Mouse (Mus musculus) kidney, embryonic 14.5 days (tissue): ENCODE measurements around the gene Ncapg2. TPM values are rescaled to one million over a fixed set of nuclear protein-coding genes. Genes with fewer than 3 reads are reported as not detected.

Experiments used
- ATAC-seq: fragments of 200-750 bp; cut with Nextera tagmentation; 2 replicates; pipeline ENCODE4 v1.8.0; 2017; ENCODE audit warnings: moderate number of reproducible peaks, mild to moderate bottlenecking, moderate TSS enrichment, moderate library complexity; ENCODE audit not compliant: low FRiP score, low TSS enrichment
- H3K27ac ChIP-seq: fragments of 300-500 bp; sonication (generic); 2 replicates; pipeline ENCODE4 v1.5.1; 2014; ENCODE audit warnings: low read depth, mild to moderate bottlenecking, low read length, moderate library complexity, mixed read lengths
- H3K27me3 ChIP-seq: fragments of 300-500 bp; sonication (generic); 2 replicates; pipeline ENCODE4 v1.6.1; 2014; ENCODE audit warnings: mild to moderate bottlenecking, low read length; ENCODE audit not compliant: control insufficient read depth, insufficient read depth
- H3K36me3 ChIP-seq: fragments of 300-500 bp; sonication (generic); 2 replicates; pipeline ENCODE4 v1.6.1; 2014; ENCODE audit warnings: low read length, mixed read lengths; ENCODE audit not compliant: control insufficient read depth, insufficient read depth
- H3K4me1 ChIP-seq: fragments of 300-500 bp; sonication (generic); 2 replicates; pipeline ENCODE4 v1.6.1; 2014; ENCODE audit warnings: low read length, mixed read lengths; ENCODE audit not compliant: control insufficient read depth, insufficient read depth
- H3K4me2 ChIP-seq: fragments of 300-500 bp; sonication (generic); replicated peaks from 2 replicates; pipeline ENCODE4 v1.6.1; 2014; ENCODE audit warnings: low read depth, mild to moderate bottlenecking, low read length
- H3K4me3 ChIP-seq: fragments of 300-500 bp; sonication (generic); 2 replicates; pipeline ENCODE4 v1.5.1; 2014; ENCODE audit warnings: mild to moderate bottlenecking, low read length
- H3K9ac ChIP-seq: fragments of 300-500 bp; sonication (generic); 2 replicates; pipeline ENCODE4 v1.6.1; 2014; ENCODE audit warnings: low read depth, mild to moderate bottlenecking, low read length, moderate library complexity
- H3K9me3 ChIP-seq: fragments of 300-500 bp; sonication (generic); 2 replicates; pipeline ENCODE4 v1.6.1; 2016; ENCODE audit warnings: low read length; ENCODE audit not compliant: control insufficient read depth
- WGBS: fragments of 180-500 bp; shearing (Covaris S2); extraction: QIAGEN DNeasy Blood & Tissue Kit; methylation state at CpG from one replicate; pipeline ENCODE4 v1.1.7; 2014; 5-methylcytosine and 5-hydroxymethylcytosine counted together
- polyA plus RNA-seq: library from polyadenylated mRNA; unstranded; fragments of >200 nt; fragmentation: Nextera tagmentation; extraction: Ambion mirVana; gene quantifications from 2 replicates; pipeline ENCODE4 v1.2.1, GENCODE M21; 2014

The Ncapg2 gene
- polyA plus RNA-seq, 1 experiment from 2014 or later = 49.5 TPM

DNA sequence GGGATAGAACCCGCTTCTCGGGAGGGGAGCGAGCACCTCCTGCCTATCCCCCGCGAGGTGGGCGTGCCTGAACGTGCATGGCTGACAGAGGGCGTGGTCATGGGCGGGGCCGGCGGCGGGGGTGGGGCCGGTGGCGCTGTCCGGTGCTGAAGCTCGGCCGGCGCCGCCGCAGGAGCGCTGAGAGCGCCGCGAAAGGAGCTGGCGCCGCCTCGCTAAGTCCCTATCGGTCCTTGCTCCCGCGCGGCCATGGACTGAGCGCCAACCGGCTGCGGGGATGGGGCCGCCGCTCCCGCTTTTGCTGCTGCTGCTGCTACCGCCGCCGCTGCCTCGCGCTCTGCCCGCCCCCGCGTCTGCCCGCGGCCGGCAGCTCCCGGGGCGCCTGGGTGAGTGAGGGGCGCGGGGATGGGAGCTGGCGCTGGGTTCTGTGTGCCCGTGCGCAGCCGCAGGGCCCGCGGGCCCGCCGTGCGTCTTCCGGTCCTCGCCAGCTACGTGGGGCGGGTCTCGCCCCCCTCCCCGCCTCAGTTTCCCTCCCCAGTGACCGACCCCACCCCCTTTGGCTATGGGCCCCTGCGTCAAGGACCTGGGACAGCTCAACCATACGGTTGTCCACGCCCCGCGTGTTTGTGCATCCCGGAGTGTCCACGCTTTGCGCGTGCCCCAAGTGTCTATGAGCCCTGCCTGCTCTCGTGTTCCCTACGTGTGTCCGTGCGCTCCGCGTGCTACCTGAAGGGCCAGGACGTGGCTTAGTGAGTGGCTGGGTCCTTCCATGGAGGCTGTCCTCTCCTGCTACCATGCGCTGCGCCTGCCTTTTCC is 80.6 kb downstream of the Ncapg2 start, which contains the start of gene Ptprn2:
TSS of gene Ptprn2 (plus strand) at position 130 of the 813 bp plus-strand sequence.
- Histone ChIP-seq H3K4me2 (peak within 1 kb of the TSS; percentile 98), H3K27me3 (peaks cover 10% of the 10 kb centered on the region), H3K27ac (no peak within 1 kb of the TSS), H3K4me3 (peak within 1 kb of the TSS; percentile 48), H3K9ac (peak within 1 kb of the TSS; percentile 28; the same call in 1 of the 2 replicates), H3K36me3 (no peaks in the 10 kb centered on the region), H3K4me1 (peaks cover 3% of the 10 kb centered on the region; the same call in 1 of the 2 replicates), H3K9me3 (no peaks in the 10 kb centered on the region)
- ATAC-seq = peak; percentile 97
- 1% methylated on average over 54 of the region's 86 CpGs for WGBS

DNA sequence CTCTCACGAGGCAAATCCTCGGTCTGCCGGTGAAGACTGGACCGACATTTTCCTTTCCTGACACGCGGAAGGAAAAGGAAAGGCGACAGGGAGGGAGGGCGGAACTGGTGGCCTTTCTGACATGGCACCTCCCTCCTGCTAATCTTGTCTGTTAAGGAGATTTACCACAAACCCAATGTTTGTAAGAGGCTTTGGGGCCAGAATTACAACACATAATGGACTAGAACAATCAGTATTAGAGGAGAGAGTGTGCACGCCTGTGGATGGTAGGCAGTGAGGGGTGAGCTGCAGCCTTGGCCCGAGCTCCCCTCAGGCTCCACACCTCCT is 81.2 kb downstream of the Ncapg2 start:
- 5% methylated on average over 10 of the region's 10 CpGs for WGBS
- no peak for ATAC-seq

GRCm38 (mm10) chr12:116488836-116489235 is 83.6 kb downstream of the Ncapg2 start:
- 67% methylated on average over 8 of the region's 8 CpGs for WGBS
- H3K36me3 ChIP-seq = no peaks in the 10 kb centered on the region

More for the DNA sequence above, 81.2 kb downstream of the Ncapg2 start:
- Histone ChIP-seq H3K27ac (no peak overlapping the region), H3K4me1 (peaks cover 3% of the 10 kb centered on the region; the same call in 1 of the 2 replicates), H3K9me3 (no peaks in the 10 kb centered on the region), H3K27me3 (peaks cover 10% of the 10 kb centered on the region), H3K9ac (no peak overlapping the region), H3K4me2 (peak overlapping the region; percentile 98), H3K36me3 (no peaks in the 10 kb centered on the region), H3K4me3 (peak overlapping the region; percentile 48)

GRCm38 (mm10) chr12:116490575-116491356 is 85.6 kb downstream of the Ncapg2 start:
- ATAC-seq = no peak
- Histone ChIP-seq H3K4me2 (no peak overlapping the region), H3K4me1 (peaks cover 3% of the 10 kb centered on the region; the same call in 1 of the 2 replicates), H3K9ac (no peak overlapping the region), H3K27ac (no peak overlapping the region), H3K27me3 (peaks cover 10% of the 10 kb centered on the region), H3K4me3 (no peak overlapping the region), H3K9me3 (no peaks in the 10 kb centered on the region), H3K36me3 (no peaks in the 10 kb centered on the region)
- 82% methylated on average over 5 of the region's 5 CpGs for WGBS

More at GRCm38 (mm10) chr12:116488836-116489235, 83.6 kb downstream of the Ncapg2 start:
- Histone ChIP-seq H3K4me3 (no peak overlapping the region), H3K27ac (no peak overlapping the region), H3K9ac (no peak overlapping the region), H3K4me2 (no peak overlapping the region), H3K27me3 (peaks cover 10% of the 10 kb centered on the region), H3K9me3 (no peaks in the 10 kb centered on the region), H3K4me1 (peaks cover 3% of the 10 kb centered on the region; the same call in 1 of the 2 replicates)
- no peak for ATAC-seq

DNA sequence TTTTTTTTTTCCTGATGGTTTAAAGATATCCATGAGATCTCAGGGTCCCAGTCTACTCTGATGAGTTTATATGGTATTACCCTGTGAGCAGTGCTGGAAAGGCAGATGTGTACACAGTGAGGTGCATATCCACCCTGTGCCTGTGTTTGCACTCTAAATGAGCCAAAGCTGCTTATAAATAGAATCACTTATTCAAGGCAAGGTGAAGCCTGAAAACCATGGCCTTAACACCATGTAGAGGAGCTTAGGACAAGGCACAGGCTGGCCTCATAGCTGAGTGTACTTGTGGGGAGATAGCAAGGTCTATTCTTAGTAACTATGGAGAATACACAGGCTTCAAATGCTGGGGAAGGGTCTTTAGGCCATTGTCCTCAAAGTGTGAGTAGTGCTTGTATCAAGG is 93.5 kb downstream of the Ncapg2 start:
- Histone ChIP-seq H3K4me1 (no peaks in the 10 kb centered on the region), H3K4me2 (no peak overlapping the region), H3K27me3 (no peaks in the 10 kb centered on the region), H3K4me3 (no peak overlapping the region), H3K36me3 (no peaks in the 10 kb centered on the region), H3K9me3 (no peaks in the 10 kb centered on the region), H3K27ac (no peak overlapping the region), H3K9ac (no peak overlapping the region)
- no peak for ATAC-seq

- H3K9ac ChIP-seq = no peak overlapping the region
- WGBS = 83% methylated on average over 11 of the region's 11 CpGs
- no peak for ATAC-seq
These were observed 95.5 kb downstream of the Ncapg2 start for GRCm38 (mm10) chr12:116500652-116501051.

GRCm38 (mm10) chr12:116512482-116512881 is 107.3 kb downstream of the Ncapg2 start:
- Histone ChIP-seq H3K4me3 (no peak overlapping the region), H3K27me3 (no peaks in the 10 kb centered on the region), H3K27ac (no peak overlapping the region), H3K36me3 (no peaks in the 10 kb centered on the region), H3K9ac (no peak overlapping the region), H3K9me3 (no peaks in the 10 kb centered on the region), H3K4me1 (no peaks in the 10 kb centered on the region), H3K4me2 (no peak overlapping the region)
- WGBS = 72% methylated on average over 1 of the region's 1 CpGs
- no peak for ATAC-seq

More at GRCm38 (mm10) chr12:116500652-116501051, 95.5 kb downstream of the Ncapg2 start:
- Histone ChIP-seq H3K4me1 (no peaks in the 10 kb centered on the region), H3K36me3 (no peaks in the 10 kb centered on the region), H3K4me2 (no peak overlapping the region), H3K27ac (no peak overlapping the region), H3K4me3 (no peak overlapping the region), H3K9me3 (no peaks in the 10 kb centered on the region), H3K27me3 (no peaks in the 10 kb centered on the region)
